Mouse (Mus musculus): ENCODE measurements around the gene Enpp3. TPM values are rescaled to one million over a fixed set of nuclear protein-coding genes. Genes with fewer than 3 reads are reported as not detected.

Enpp3 gene
- polyA plus RNA-seq, 1 experiment: 74.7 TPM

DNA sequence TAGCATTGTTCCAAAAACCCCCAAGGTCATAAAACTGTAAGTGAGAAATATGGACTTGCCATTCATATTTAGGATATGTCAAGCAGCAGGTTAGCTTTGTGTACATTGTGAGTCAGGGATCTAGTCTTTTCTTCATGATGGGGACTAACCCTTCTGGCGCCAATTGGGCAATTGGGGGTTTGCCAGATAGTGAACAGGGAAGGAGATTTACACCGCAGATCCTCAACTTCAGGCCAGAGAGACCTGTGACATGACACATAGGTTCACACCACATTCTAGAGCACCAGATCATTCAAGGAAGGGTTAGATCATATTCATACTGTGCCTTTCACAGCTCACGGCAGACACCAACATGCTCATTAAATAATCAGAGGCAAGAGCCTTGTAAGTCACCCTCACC lies 58.7 kb downstream of the Enpp3 start:
- Histone ChIP-seq H3K9ac (ENCODE audit: low read depth, poor library complexity, severe bottlenecking) (no peak overlapping the region), H3K36me3 (ENCODE audit: control insufficient read depth, insufficient read depth, low read length, poor library complexity, severe bottlenecking) (peaks cover 19% of the 10 kb centered on the region), H3K27me3 (ENCODE audit: control insufficient read depth, insufficient read depth, low read length, poor library complexity, severe bottlenecking) (no peaks in the 10 kb centered on the region), H3K4me3 (ENCODE audit: low read depth, low read length) (no peak overlapping the region), H3K4me1 (ENCODE audit: control insufficient read depth, insufficient read depth, low read length) (no peaks in the 10 kb centered on the region), H3K27ac (ENCODE audit: insufficient read depth, low read length) (no peak overlapping the region), H3K9me3 (replicated peaks; ENCODE audit: control insufficient read depth, insufficient read depth, low read length, poor library complexity, severe bottlenecking) (no peaks in the 10 kb centered on the region)
- TF ChIP-seq POLR2A (IDR thresholded peaks at IDR 0.05; ENCODE audit: insufficient read depth, low read length): no peak
- no peak for TF ChIP-seq EP300 (IDR thresholded peaks at IDR 0.05; ENCODE audit: insufficient read depth, low read depth, low read length)
- no peak for TF ChIP-seq CTCF (IDR thresholded peaks at IDR 0.05; ENCODE audit: low read depth, low read length)

DNA sequence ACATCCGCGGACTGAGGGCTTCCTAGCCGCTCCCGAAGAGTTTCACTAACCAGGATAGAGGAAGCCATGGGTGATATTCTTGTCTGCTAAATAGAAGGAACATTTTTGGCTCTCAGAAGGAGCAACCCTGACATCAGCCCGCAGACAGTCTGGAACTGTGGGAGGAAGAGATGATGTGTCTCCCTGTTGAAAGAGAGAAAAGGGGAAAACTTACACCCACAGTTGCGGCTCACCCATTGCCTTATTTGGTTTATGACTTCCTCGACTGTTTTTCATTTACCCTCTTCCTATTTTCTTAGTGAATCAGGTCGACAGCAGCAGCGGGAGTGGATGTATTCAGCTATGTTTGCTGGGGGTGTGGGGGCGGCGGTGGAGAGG lies 64.0 kb downstream of the Enpp3 start:
- H3K9me3 ChIP-seq (replicated peaks; ENCODE audit: control insufficient read depth, insufficient read depth, low read length, poor library complexity, severe bottlenecking): no peaks in the 10 kb centered on the region
- H3K36me3 ChIP-seq (ENCODE audit: control insufficient read depth, insufficient read depth, low read length, poor library complexity, severe bottlenecking): peaks cover 2% of the 10 kb centered on the region
- H3K27ac ChIP-seq (ENCODE audit: insufficient read depth, low read length): no peak overlapping the region
- TF ChIP-seq CTCF (IDR thresholded peaks at IDR 0.05; ENCODE audit: low read depth, low read length): no peak
- no peak for TF ChIP-seq EP300 (IDR thresholded peaks at IDR 0.05; ENCODE audit: insufficient read depth, low read depth, low read length)
- no peaks in the 10 kb centered on the region for H3K4me1 ChIP-seq (ENCODE audit: control insufficient read depth, insufficient read depth, low read length)
- H3K4me3 ChIP-seq (ENCODE audit: low read depth, low read length): no peak overlapping the region
- no peaks in the 10 kb centered on the region for H3K27me3 ChIP-seq (ENCODE audit: control insufficient read depth, insufficient read depth, low read length, poor library complexity, severe bottlenecking)
- no peak overlapping the region for H3K9ac ChIP-seq (ENCODE audit: low read depth, poor library complexity, severe bottlenecking)

DNA sequence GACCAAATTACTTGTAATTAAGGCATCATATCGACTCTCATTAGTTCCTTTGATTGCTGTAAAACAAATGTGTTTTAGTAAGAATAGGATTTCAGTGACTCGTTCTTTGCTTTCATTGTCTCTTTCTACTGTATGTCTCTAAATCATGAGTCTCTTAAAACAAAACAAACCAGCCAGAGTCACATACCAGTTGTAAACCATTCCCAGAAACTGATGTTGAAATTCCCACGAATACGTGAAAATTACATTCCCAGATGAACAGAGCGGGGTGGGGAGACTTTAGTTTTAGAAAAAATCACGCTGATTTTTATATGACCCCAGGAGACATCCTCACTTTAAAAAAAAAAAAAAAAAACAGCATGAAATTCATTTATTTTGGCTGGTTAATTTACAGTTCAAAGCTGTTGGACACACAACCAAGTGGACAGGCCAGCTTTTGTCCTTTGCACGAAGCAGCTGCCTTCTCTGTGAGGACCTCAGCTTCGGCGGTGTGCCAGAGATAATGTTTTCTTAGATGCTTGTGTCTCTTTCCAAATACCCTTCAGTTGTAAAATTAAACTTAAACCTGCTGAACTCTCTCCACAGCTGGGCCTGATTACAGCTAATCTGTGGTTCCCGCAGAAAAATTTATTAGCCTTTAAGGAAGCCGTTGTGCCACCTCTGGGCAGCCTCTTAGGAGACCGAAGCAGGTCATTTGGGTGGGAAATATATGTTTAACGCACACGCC lies 64.5 kb downstream of the Enpp3 start:
- peaks cover 2% of the 10 kb centered on the region for H3K36me3 ChIP-seq (ENCODE audit: control insufficient read depth, insufficient read depth, low read length, poor library complexity, severe bottlenecking)
- no peaks in the 10 kb centered on the region for H3K4me1 ChIP-seq (ENCODE audit: control insufficient read depth, insufficient read depth, low read length)
- no peaks in the 10 kb centered on the region for H3K27me3 ChIP-seq (ENCODE audit: control insufficient read depth, insufficient read depth, low read length, poor library complexity, severe bottlenecking)
- H3K9me3 ChIP-seq (replicated peaks; ENCODE audit: control insufficient read depth, insufficient read depth, low read length, poor library complexity, severe bottlenecking): no peaks in the 10 kb centered on the region
- H3K4me3 ChIP-seq (ENCODE audit: low read depth, low read length): no peak overlapping the region
- H3K9ac ChIP-seq (ENCODE audit: low read depth, poor library complexity, severe bottlenecking): no peak overlapping the region
- no peak for TF ChIP-seq CTCF (IDR thresholded peaks at IDR 0.05; ENCODE audit: low read depth, low read length)
- no peak for TF ChIP-seq EP300 (IDR thresholded peaks at IDR 0.05; ENCODE audit: insufficient read depth, low read depth, low read length)
- TF ChIP-seq POLR2A (IDR thresholded peaks at IDR 0.05; ENCODE audit: insufficient read depth, low read length): no peak
- no peak overlapping the region for H3K27ac ChIP-seq (ENCODE audit: insufficient read depth, low read length)

DNA sequence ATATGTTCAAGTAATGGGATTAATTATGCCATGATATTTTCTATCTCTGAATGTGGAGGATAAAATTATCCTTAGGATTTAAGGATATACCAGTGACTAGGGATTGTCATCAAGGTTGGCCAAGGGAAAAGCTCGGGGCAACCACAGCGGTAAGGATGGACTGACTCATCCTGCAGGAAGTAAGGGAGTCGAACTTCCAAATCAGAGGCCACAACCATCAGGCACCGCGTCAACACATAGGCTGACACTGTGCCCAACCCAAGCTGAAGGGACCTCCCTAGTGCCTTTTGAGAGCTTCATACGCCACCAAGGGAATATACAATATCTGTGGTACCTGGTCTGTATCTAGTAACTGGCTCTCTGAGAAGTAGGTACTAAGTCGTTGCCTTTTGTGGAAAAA lies 73.1 kb downstream of the Enpp3 start:
- no peaks in the 10 kb centered on the region for H3K4me1 ChIP-seq (ENCODE audit: control insufficient read depth, insufficient read depth, low read length)
- H3K27ac ChIP-seq (ENCODE audit: insufficient read depth, low read length): no peak overlapping the region
- no peaks in the 10 kb centered on the region for H3K9me3 ChIP-seq (replicated peaks; ENCODE audit: control insufficient read depth, insufficient read depth, low read length, poor library complexity, severe bottlenecking)
- H3K36me3 ChIP-seq (ENCODE audit: control insufficient read depth, insufficient read depth, low read length, poor library complexity, severe bottlenecking): no peaks in the 10 kb centered on the region; the same call in 1 of the 2 replicates
- no peak for TF ChIP-seq CTCF (IDR thresholded peaks at IDR 0.05; ENCODE audit: low read depth, low read length)
- TF ChIP-seq EP300 (IDR thresholded peaks at IDR 0.05; ENCODE audit: insufficient read depth, low read depth, low read length): no peak
- TF ChIP-seq POLR2A (IDR thresholded peaks at IDR 0.05; ENCODE audit: insufficient read depth, low read length): no peak
- no peaks in the 10 kb centered on the region for H3K27me3 ChIP-seq (ENCODE audit: control insufficient read depth, insufficient read depth, low read length, poor library complexity, severe bottlenecking)
- no peak overlapping the region for H3K9ac ChIP-seq (ENCODE audit: low read depth, poor library complexity, severe bottlenecking)
- H3K4me3 ChIP-seq (ENCODE audit: low read depth, low read length): no peak overlapping the region

DNA sequence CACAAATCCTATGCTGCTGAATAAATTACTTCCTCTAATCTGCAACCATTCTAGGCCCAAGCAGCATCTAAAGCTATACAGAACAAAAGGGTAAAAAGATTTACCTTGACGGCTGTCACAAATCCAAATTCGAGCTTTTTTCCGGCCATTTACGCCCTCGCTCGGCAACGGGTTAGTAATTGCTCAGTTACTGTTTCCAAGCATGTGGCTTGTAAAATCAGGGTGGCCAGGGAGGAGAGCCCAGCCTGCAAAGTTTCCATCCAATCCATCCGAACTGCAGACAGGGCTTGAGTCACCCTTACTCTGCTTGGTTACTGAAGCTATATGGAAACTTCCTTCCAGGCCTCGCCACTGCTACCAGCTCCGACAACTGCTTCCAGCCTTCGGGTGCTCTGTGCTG lies 74.9 kb downstream of the Enpp3 start:
- Histone ChIP-seq H3K9me3 (replicated peaks; ENCODE audit: control insufficient read depth, insufficient read depth, low read length, poor library complexity, severe bottlenecking) (no peaks in the 10 kb centered on the region), H3K27ac (ENCODE audit: insufficient read depth, low read length) (no peak overlapping the region), H3K36me3 (ENCODE audit: control insufficient read depth, insufficient read depth, low read length, poor library complexity, severe bottlenecking) (no peaks in the 10 kb centered on the region), H3K4me3 (ENCODE audit: low read depth, low read length) (no peak overlapping the region), H3K4me1 (ENCODE audit: control insufficient read depth, insufficient read depth, low read length) (no peaks in the 10 kb centered on the region), H3K9ac (ENCODE audit: low read depth, poor library complexity, severe bottlenecking) (no peak overlapping the region), H3K27me3 (ENCODE audit: control insufficient read depth, insufficient read depth, low read length, poor library complexity, severe bottlenecking) (no peaks in the 10 kb centered on the region)
- TF ChIP-seq POLR2A (IDR thresholded peaks at IDR 0.05; ENCODE audit: insufficient read depth, low read length) (no peak), EP300 (IDR thresholded peaks at IDR 0.05; ENCODE audit: insufficient read depth, low read depth, low read length) (no peak), CTCF (IDR thresholded peaks at IDR 0.05; ENCODE audit: low read depth, low read length) (no peak)

DNA sequence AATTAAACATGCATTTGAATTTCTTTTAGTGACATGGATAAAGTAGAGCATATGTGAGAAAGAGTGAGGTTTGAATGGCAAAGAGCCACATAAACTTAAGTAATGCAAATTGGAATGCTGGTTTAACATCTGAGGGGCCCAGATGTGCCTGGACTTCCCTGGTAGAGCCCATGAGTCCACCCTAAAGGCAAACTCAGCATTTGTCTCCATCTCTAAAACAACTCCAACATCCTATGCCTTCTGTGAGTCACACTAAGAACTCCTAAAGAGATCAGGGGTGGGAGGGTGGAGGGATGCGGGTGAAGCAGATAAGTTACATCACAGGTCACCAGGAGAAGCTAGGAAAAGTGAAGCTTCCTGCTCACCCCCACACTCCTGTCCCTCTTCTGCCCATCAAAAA lies 76.6 kb downstream of the Enpp3 start:
- H3K4me3 ChIP-seq (ENCODE audit: low read depth, low read length): no peak overlapping the region
- no peaks in the 10 kb centered on the region for H3K9me3 ChIP-seq (replicated peaks; ENCODE audit: control insufficient read depth, insufficient read depth, low read length, poor library complexity, severe bottlenecking)
- no peaks in the 10 kb centered on the region for H3K36me3 ChIP-seq (ENCODE audit: control insufficient read depth, insufficient read depth, low read length, poor library complexity, severe bottlenecking)
- no peak for TF ChIP-seq EP300 (IDR thresholded peaks at IDR 0.05; ENCODE audit: insufficient read depth, low read depth, low read length)
- H3K4me1 ChIP-seq (ENCODE audit: control insufficient read depth, insufficient read depth, low read length): no peaks in the 10 kb centered on the region
- H3K27ac ChIP-seq (ENCODE audit: insufficient read depth, low read length): no peak overlapping the region
- no peaks in the 10 kb centered on the region for H3K27me3 ChIP-seq (ENCODE audit: control insufficient read depth, insufficient read depth, low read length, poor library complexity, severe bottlenecking)
- H3K9ac ChIP-seq (ENCODE audit: low read depth, poor library complexity, severe bottlenecking): no peak overlapping the region

All from ES-Bruce4 (cell line).